Mouse (Mus musculus): ENCODE measurements around the gene 1600014C23Rik. TPM values are rescaled to one million over a fixed set of nuclear protein-coding genes. Genes with fewer than 3 reads are reported as not detected.

1600014C23Rik gene
- total and polyA plus RNA-seq, 3 experiments: 0.81 to 2.7 TPM; not detected in 1

DNA sequence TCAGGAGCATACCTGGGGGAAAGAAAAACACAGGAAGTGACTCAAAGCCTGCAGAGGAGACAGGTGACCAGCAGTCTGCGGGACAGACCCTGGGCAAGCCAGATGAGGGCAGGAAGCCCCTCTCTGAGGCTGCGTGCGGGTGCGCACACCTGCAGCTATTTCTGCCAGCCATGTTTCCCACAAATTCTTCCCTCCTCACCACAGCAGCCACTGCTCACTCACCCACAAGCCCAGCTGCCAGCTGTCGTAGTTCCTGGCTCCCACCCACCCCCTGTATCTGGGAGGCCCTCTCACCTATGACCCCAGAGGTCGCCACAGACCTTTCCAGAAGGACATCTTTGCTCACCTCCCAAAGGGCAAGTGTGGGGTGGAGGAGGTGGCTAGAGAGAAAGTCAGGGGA is 43.8 kb upstream of the 1600014C23Rik start:
- no peak for DNase-seq (ENCODE audit: low read depth, low spot score)

DNA sequence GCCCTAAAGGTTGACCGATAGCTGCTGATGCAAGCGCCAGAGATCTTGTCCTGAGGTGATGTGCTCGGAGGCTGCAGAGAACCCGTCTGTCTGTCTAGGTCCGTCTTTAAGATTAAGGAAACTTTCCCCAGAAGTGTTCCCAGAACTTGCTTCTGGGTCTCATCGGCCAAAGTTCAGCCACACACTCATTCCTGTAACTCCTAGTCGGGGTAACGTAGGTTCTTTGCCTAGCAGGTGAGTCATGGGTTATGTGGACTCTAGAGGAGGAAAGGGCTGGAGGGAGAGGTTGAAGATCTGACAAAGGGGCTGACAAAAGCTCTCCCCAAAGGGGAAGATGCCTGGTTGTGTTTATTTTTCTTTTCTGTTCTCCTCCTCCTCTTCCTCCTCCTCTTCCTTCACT is 42.5 kb upstream of the 1600014C23Rik start:
- H3K4me3 ChIP-seq (ENCODE audit: control insufficient read depth in 1 of 2, insufficient read depth in 1 of 2, low read depth in 2 of 2, low read length in 2 of 2): no peak overlapping the region
- H3K36me3 ChIP-seq (ENCODE audit: control insufficient read depth in 1 of 2, insufficient read depth in 2 of 2, low read length in 2 of 2): no peaks in the 10 kb centered on the region
- no peaks in the 10 kb centered on the region for H3K4me1 ChIP-seq (ENCODE audit: control insufficient read depth in 1 of 2, insufficient read depth in 2 of 2, low read length in 2 of 2)
- H3K79me2 ChIP-seq (ENCODE audit: control insufficient read depth, insufficient read depth, low read length, poor library complexity): no peaks in the 10 kb centered on the region
- TF ChIP-seq USF2 (IDR thresholded peaks at IDR 0.05; ENCODE audit: borderline replicate concordance in 1 of 2, insufficient read depth in 1 of 2, low read depth in 1 of 2, low read length in 2 of 2) (no peak), TBP (IDR thresholded peaks at IDR 0.05; ENCODE audit: low read depth, low read length) (no peak), ZMIZ1 (IDR thresholded peaks at IDR 0.05; ENCODE audit: low read depth, low read length) (no peak), GABPA (IDR thresholded peaks at IDR 0.05; ENCODE audit: low read depth, low read length) (no peak), MAX (IDR thresholded peaks at IDR 0.05; ENCODE audit: low read length) (no peak), KAT2A (conservative IDR thresholded peaks at IDR 0.05; ENCODE audit: low read depth, low read length) (no peak), RAD21 (IDR thresholded peaks at IDR 0.05; ENCODE audit: low read depth, low read length) (no peak), GATA1 (IDR thresholded peaks at IDR 0.05; ENCODE audit: low read depth, low read length) (no peak), MYB (IDR thresholded peaks at IDR 0.05; ENCODE audit: low read depth, low read length) (no peak), USF1 (IDR thresholded peaks at IDR 0.05; ENCODE audit: low read depth, low read length) (no peak), CHD1 (IDR thresholded peaks at IDR 0.05; ENCODE audit: low read depth, low read length) (no peak), HCFC1 (IDR thresholded peaks at IDR 0.05; ENCODE audit: low read depth, low read length) (no peak), E2F4 (IDR thresholded peaks at IDR 0.05; ENCODE audit: borderline replicate concordance, low read depth, low read length) (no peak), JUND (IDR thresholded peaks at IDR 0.05; ENCODE audit: low read depth, low read length) (no peak), TAL1 (IDR thresholded peaks at IDR 0.05; ENCODE audit: low read length) (no peak), ZKSCAN1 (IDR thresholded peaks at IDR 0.05; ENCODE audit: low read depth, low read length) (no peak)
- DNase-seq (ENCODE audit: low read depth, low spot score): no peak
- H3K27me3 ChIP-seq (ENCODE audit: control insufficient read depth in 1 of 2, insufficient read depth in 2 of 2, low read length in 2 of 2): no peaks in the 10 kb centered on the region; a peak in 1 of 4 replicates
- no peak overlapping the region for H3K27ac ChIP-seq (ENCODE audit: control insufficient read depth, low read depth, low read length)
- H3K9ac ChIP-seq (ENCODE audit: control insufficient read depth, low read depth, low read length, poor library complexity, severe bottlenecking): no peak overlapping the region
- H3K9me3 ChIP-seq (replicated peaks; ENCODE audit: insufficient read depth, low read length): no peaks in the 10 kb centered on the region

More for the DNA sequence above, 43.8 kb upstream of the 1600014C23Rik start:
- H3K9me3 ChIP-seq (replicated peaks; ENCODE audit: insufficient read depth, low read length): no peaks in the 10 kb centered on the region
- H3K27ac ChIP-seq (ENCODE audit: control insufficient read depth, low read depth, low read length): no peak overlapping the region
- H3K4me3 ChIP-seq (ENCODE audit: control insufficient read depth in 1 of 2, insufficient read depth in 1 of 2, low read depth in 2 of 2, low read length in 2 of 2): no peak overlapping the region
- no peaks in the 10 kb centered on the region for H3K79me2 ChIP-seq (ENCODE audit: control insufficient read depth, insufficient read depth, low read length, poor library complexity)
- H3K9ac ChIP-seq (ENCODE audit: control insufficient read depth, low read depth, low read length, poor library complexity, severe bottlenecking): no peak overlapping the region
- H3K27me3 ChIP-seq (ENCODE audit: control insufficient read depth in 1 of 2, insufficient read depth in 2 of 2, low read length in 2 of 2): no peaks in the 10 kb centered on the region; a peak in 1 of 4 replicates
- H3K36me3 ChIP-seq (ENCODE audit: control insufficient read depth in 1 of 2, insufficient read depth in 2 of 2, low read length in 2 of 2): no peaks in the 10 kb centered on the region
- no peaks in the 10 kb centered on the region for H3K4me1 ChIP-seq (ENCODE audit: control insufficient read depth in 1 of 2, insufficient read depth in 2 of 2, low read length in 2 of 2)
- TF ChIP-seq ETS1 (IDR thresholded peaks at IDR 0.05; ENCODE audit: low read depth, low read length) (no peak), GATA1 (IDR thresholded peaks at IDR 0.05; ENCODE audit: low read depth, low read length) (no peak), MYB (IDR thresholded peaks at IDR 0.05; ENCODE audit: low read depth, low read length) (no peak), ZMIZ1 (IDR thresholded peaks at IDR 0.05; ENCODE audit: low read depth, low read length) (no peak), SMC3 (IDR thresholded peaks at IDR 0.05; ENCODE audit: low read depth, low read length) (no peak), CHD2 (IDR thresholded peaks at IDR 0.05; ENCODE audit: low read length) (no peak), MAZ (IDR thresholded peaks at IDR 0.05; ENCODE audit: low read depth, low read length) (no peak), POLR2AphosphoS2 (IDR thresholded peaks at IDR 0.05; ENCODE audit: low read length) (no peak), CTCF (IDR thresholded peaks at IDR 0.05 in 2 of 3, conservative IDR thresholded peaks at IDR 0.05 in 1 of 3; ENCODE audit: control insufficient read depth in 1 of 3, insufficient read depth in 1 of 3, low read depth in 2 of 3, low read length in 3 of 3, poor library complexity in 1 of 3, severe bottlenecking in 1 of 3) (no peak), USF1 (IDR thresholded peaks at IDR 0.05; ENCODE audit: low read depth, low read length) (no peak), ZKSCAN1 (IDR thresholded peaks at IDR 0.05; ENCODE audit: low read depth, low read length) (no peak), MEF2A (IDR thresholded peaks at IDR 0.05; ENCODE audit: extremely low read depth, insufficient replicate concordance, low read depth, low read length, poor library complexity, severe bottlenecking) (no peak)
